Mouse (Mus musculus): ENCODE data around the gene Pum3. TPM values are rescaled to one million over a fixed set of nuclear protein-coding genes. Genes with fewer than 3 reads are reported as not detected.

Gene Pum3
- total RNA-seq, 1 experiment: 120 TPM

DNA sequence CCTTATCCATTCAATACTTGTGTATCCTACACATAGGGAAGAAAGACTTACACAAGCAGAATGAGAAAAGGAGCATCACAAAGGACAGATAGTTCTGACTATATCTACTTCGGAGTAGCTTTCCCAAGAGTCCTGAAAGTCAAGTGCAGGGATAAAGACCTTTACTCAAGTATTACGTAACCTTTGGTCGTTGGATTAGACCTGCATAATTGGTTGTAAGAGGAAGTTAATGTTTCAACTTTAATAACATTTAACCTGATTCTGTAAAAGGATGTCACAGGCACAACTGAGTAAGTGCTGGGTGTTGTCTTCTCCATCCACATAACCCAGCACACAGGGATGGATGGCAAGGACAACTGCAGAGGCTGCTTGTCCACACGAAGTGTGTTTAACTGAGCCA is 18.3 kb downstream of the Pum3 start:
- Histone ChIP-seq H3K9ac (ENCODE audit: insufficient read depth, low read depth, low read length, poor library complexity, severe bottlenecking) (no peak overlapping the region), H3K36me3 (ENCODE audit: control insufficient read depth, insufficient read depth, low read length, poor library complexity, severe bottlenecking) (peaks cover 26% of the 10 kb centered on the region), H3K9me3 (ENCODE audit: control insufficient read depth, insufficient read depth, low read depth, low read length) (no peaks in the 10 kb centered on the region), H3K4me1 (ENCODE audit: control insufficient read depth in 2 of 2, insufficient read depth in 2 of 2, low read length in 2 of 2, poor library complexity in 1 of 2) (no peaks in the 10 kb centered on the region), H3K27ac (ENCODE audit: insufficient read depth, low read depth, low read length, poor library complexity, severe bottlenecking) (no peak overlapping the region), H3K4me3 (ENCODE audit: insufficient read depth in 1 of 2, low read depth in 1 of 2, low read length in 2 of 2, poor library complexity in 1 of 2, severe bottlenecking in 1 of 2) (no peak overlapping the region)
- in situ Hi-C loops (cut with MboI; ENCODE audit: low sequenced_read_pairs in 2 of 2, unreplicated experiment in 2 of 2): no loop called here
- no peak for DNase-seq (ENCODE audit: low read depth, low spot score)
- TF ChIP-seq MAFK (IDR thresholded peaks at IDR 0.05; ENCODE audit: insufficient read depth, low read depth, low read length): no peak
- no peak for TF ChIP-seq HCFC1 (IDR thresholded peaks at IDR 0.05; ENCODE audit: borderline replicate concordance, insufficient read depth, low read length)
- TF ChIP-seq ZC3H11A (IDR thresholded peaks at IDR 0.05; ENCODE audit: borderline replicate concordance, low read depth, low read length): no peak
- TF ChIP-seq ZNF384 (IDR thresholded peaks at IDR 0.05; ENCODE audit: low read depth, low read length): no peak
- no peak for TF ChIP-seq CHD2 (IDR thresholded peaks at IDR 0.05; ENCODE audit: low read depth, low read length)

DNA sequence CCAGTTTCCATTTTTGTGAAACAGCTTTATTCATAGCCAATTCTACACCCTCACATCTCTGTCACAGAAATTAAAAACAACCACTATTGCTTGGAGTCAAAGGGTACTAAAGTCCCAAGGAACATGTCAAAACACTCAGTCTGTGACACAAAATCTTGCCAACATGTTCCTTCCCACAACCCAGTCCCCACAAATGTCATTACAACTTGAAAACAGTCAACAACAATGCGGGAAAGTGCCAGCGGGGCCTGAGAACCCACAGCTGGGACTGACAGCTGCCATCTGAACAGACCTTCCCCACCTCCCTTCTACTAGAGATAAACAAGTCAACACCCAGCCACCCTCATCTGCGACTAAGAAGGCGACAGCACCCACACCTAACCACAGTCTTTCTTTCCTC is 18.9 kb downstream of the Pum3 start:
- Histone ChIP-seq H3K9me3 (ENCODE audit: control insufficient read depth, insufficient read depth, low read depth, low read length) (no peaks in the 10 kb centered on the region), H3K4me3 (ENCODE audit: insufficient read depth in 1 of 2, low read depth in 1 of 2, low read length in 2 of 2, poor library complexity in 1 of 2, severe bottlenecking in 1 of 2) (no peak overlapping the region), H3K4me1 (ENCODE audit: control insufficient read depth in 2 of 2, insufficient read depth in 2 of 2, low read length in 2 of 2, poor library complexity in 1 of 2) (no peaks in the 10 kb centered on the region), H3K27ac (ENCODE audit: insufficient read depth, low read depth, low read length, poor library complexity, severe bottlenecking) (no peak overlapping the region), H3K36me3 (ENCODE audit: control insufficient read depth, insufficient read depth, low read length, poor library complexity, severe bottlenecking) (peaks cover 23% of the 10 kb centered on the region), H3K9ac (ENCODE audit: insufficient read depth, low read depth, low read length, poor library complexity, severe bottlenecking) (no peak overlapping the region)
- in situ Hi-C loops (cut with MboI; ENCODE audit: low sequenced_read_pairs in 2 of 2, unreplicated experiment in 2 of 2): no loop called here
- no peak for DNase-seq (ENCODE audit: low read depth, low spot score)
- TF ChIP-seq MAFK (IDR thresholded peaks at IDR 0.05; ENCODE audit: insufficient read depth, low read depth, low read length): no peak

DNA sequence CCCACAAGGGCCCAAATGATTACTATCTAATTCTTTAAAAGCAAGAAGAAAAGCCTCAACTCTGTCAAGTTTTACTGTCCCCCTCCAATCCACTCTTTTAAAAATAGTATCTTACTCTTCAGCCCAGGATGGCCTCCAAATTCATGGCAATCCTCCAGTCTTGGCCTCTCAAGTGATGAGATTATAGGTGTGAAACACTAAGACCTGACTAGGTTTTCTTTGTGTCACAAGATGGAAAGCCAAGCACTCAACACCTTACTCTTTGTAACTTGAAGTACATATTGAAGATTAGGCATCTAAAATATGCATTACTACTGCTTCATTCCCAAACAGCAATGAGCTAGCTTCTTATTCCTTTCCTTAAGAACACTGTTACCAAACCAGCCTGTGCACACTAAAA is 19.8 kb downstream of the Pum3 start:
- no peak for TF ChIP-seq ZNF384 (IDR thresholded peaks at IDR 0.05; ENCODE audit: low read depth, low read length)
- TF ChIP-seq ZC3H11A (IDR thresholded peaks at IDR 0.05; ENCODE audit: borderline replicate concordance, low read depth, low read length): no peak
- TF ChIP-seq HCFC1 (IDR thresholded peaks at IDR 0.05; ENCODE audit: borderline replicate concordance, insufficient read depth, low read length): no peak
- TF ChIP-seq CHD2 (IDR thresholded peaks at IDR 0.05; ENCODE audit: low read depth, low read length): no peak
- TF ChIP-seq MAFK (IDR thresholded peaks at IDR 0.05; ENCODE audit: insufficient read depth, low read depth, low read length): no peak
- Histone ChIP-seq H3K4me3 (ENCODE audit: insufficient read depth in 1 of 2, low read depth in 1 of 2, low read length in 2 of 2, poor library complexity in 1 of 2, severe bottlenecking in 1 of 2) (no peak overlapping the region), H3K9me3 (ENCODE audit: control insufficient read depth, insufficient read depth, low read depth, low read length) (no peaks in the 10 kb centered on the region), H3K9ac (ENCODE audit: insufficient read depth, low read depth, low read length, poor library complexity, severe bottlenecking) (no peak overlapping the region), H3K4me1 (ENCODE audit: control insufficient read depth in 2 of 2, insufficient read depth in 2 of 2, low read length in 2 of 2, poor library complexity in 1 of 2) (no peaks in the 10 kb centered on the region), H3K36me3 (ENCODE audit: control insufficient read depth, insufficient read depth, low read length, poor library complexity, severe bottlenecking) (peaks cover 19% of the 10 kb centered on the region), H3K27ac (ENCODE audit: insufficient read depth, low read depth, low read length, poor library complexity, severe bottlenecking) (no peak overlapping the region)
- in situ Hi-C loops (cut with MboI; ENCODE audit: low sequenced_read_pairs in 2 of 2, unreplicated experiment in 2 of 2): no loop called here
- no peak for DNase-seq (ENCODE audit: low read depth, low spot score)

DNA sequence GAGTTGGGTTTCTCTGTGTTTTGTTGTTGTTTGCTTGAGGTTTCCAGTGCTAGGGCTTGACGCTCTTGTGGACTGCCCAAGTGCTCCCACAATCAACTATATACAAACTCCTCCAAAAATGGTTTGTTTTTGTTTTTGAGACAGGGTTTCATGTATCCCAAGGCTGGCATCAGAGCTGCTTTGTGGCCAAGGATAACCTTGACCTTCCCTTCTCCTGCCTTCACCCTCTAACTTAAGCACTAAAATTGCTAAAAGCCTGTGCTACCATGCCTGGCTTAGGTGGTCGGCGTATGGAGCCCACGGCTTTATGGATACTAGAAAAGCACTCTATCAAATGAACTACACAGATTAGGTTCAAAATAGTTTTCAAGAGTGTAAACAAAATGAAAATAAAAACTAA is 20.4 kb downstream of the Pum3 start:
- H3K36me3 ChIP-seq (ENCODE audit: control insufficient read depth, insufficient read depth, low read length, poor library complexity, severe bottlenecking): peaks cover 19% of the 10 kb centered on the region
- in situ Hi-C loops (cut with MboI; ENCODE audit: low sequenced_read_pairs in 2 of 2, unreplicated experiment in 2 of 2): no loop called here
- TF ChIP-seq CHD2 (IDR thresholded peaks at IDR 0.05; ENCODE audit: low read depth, low read length) (no peak), MAFK (IDR thresholded peaks at IDR 0.05; ENCODE audit: insufficient read depth, low read depth, low read length) (no peak), ZC3H11A (IDR thresholded peaks at IDR 0.05; ENCODE audit: borderline replicate concordance, low read depth, low read length) (no peak), HCFC1 (IDR thresholded peaks at IDR 0.05; ENCODE audit: borderline replicate concordance, insufficient read depth, low read length) (no peak), ZNF384 (IDR thresholded peaks at IDR 0.05; ENCODE audit: low read depth, low read length) (no peak)

DNA sequence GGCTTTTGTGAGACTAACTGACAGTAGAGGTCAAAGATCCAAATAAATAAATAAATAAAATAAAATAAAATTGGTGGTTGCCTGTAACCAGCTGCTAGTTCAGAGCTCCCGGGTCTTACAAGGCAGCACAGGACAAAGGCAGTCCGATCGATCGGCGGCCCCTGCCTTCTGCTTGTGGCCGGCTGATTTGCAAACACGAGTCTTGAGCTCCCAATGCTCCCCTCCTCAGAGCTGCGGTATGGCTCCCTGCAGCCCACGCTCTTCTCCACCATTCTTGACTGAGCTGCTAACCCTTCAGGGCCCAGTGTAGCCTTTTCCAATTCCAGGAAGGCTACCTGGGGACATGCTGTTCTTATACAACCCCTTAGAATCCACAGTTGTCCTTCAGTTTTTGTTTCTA is 31.8 kb downstream of the Pum3 start:
- peaks cover 50% of the 10 kb centered on the region for H3K36me3 ChIP-seq (ENCODE audit: control insufficient read depth, insufficient read depth, low read length, poor library complexity, severe bottlenecking)

More for the DNA sequence above, 20.4 kb downstream of the Pum3 start:
- DNase-seq (ENCODE audit: low read depth, low spot score): no peak
- Histone ChIP-seq H3K4me3 (ENCODE audit: insufficient read depth in 1 of 2, low read depth in 1 of 2, low read length in 2 of 2, poor library complexity in 1 of 2, severe bottlenecking in 1 of 2) (no peak overlapping the region), H3K27ac (ENCODE audit: insufficient read depth, low read depth, low read length, poor library complexity, severe bottlenecking) (no peak overlapping the region), H3K4me1 (ENCODE audit: control insufficient read depth in 2 of 2, insufficient read depth in 2 of 2, low read length in 2 of 2, poor library complexity in 1 of 2) (no peaks in the 10 kb centered on the region), H3K9ac (ENCODE audit: insufficient read depth, low read depth, low read length, poor library complexity, severe bottlenecking) (no peak overlapping the region), H3K9me3 (ENCODE audit: control insufficient read depth, insufficient read depth, low read depth, low read length) (no peaks in the 10 kb centered on the region)

More for the DNA sequence above, 31.8 kb downstream of the Pum3 start:
- Histone ChIP-seq H3K9me3 (ENCODE audit: control insufficient read depth, insufficient read depth, low read depth, low read length) (no peaks in the 10 kb centered on the region), H3K9ac (ENCODE audit: insufficient read depth, low read depth, low read length, poor library complexity, severe bottlenecking) (no peak overlapping the region), H3K4me3 (ENCODE audit: insufficient read depth in 1 of 2, low read depth in 1 of 2, low read length in 2 of 2, poor library complexity in 1 of 2, severe bottlenecking in 1 of 2) (no peak overlapping the region), H3K4me1 (ENCODE audit: control insufficient read depth in 2 of 2, insufficient read depth in 2 of 2, low read length in 2 of 2, poor library complexity in 1 of 2) (no peaks in the 10 kb centered on the region), H3K27ac (ENCODE audit: insufficient read depth, low read depth, low read length, poor library complexity, severe bottlenecking) (no peak overlapping the region)
- in situ Hi-C loops (cut with MboI; ENCODE audit: low sequenced_read_pairs in 2 of 2, unreplicated experiment in 2 of 2): no loop called here
- DNase-seq (ENCODE audit: low read depth, low spot score): no peak
- TF ChIP-seq MAFK (IDR thresholded peaks at IDR 0.05; ENCODE audit: insufficient read depth, low read depth, low read length): no peak
